Mouse (Mus musculus) fibroblast of lung, adult 2 months (primary cell): ENCODE data around the gene Kif26b.

Source experiments
- DNase-seq: peaks from one replicate; pipeline ENCODE4 v3.0.0-alpha.2; 2011; ENCODE audit warnings: low read depth

Gene Kif26b

DNA sequence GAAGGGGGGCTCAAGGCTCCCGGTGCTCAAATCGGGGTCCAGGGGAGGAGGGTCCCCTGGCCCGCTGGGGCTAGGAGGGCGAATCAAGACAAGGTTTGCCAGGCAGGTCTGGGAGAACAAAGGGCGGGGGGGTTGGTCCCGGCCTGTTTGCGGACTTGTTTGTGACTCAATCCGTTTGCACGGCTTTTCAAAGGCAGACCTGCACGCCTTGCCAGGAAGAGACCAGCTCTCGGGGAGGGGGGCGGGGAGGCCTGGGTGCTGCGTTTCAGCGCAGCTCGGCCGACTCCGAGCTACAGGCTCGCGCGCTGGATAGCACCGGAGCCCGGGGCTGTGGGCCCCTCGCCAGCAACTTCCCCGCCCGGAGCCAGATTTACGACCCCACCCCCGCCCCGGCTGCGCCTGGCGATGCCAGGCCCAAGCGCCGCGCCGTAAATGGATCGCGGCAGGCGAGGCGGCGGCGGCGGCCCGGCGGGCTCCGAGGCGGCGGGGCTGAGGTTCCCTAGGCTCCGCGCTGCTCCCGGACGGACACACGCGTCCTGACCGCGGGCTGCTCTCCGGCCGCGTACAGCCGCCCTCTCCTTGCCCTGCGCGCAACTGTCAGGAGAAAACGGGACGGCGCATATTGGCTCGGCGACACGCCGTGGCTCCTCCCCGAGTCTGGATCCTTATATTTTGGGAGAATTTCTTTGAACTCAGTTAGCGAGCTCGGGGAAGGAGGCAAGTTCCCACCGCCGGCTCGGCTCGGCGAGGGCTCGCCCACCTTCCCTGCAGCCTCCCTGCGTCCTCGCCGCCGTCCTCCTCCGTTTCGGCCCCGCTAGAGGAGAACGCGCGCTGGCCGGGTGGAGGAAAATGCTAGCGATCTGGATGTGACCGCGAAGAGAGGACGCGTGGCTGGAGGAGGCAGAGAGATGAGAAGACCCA, at the start of gene Kif26b:
Kif26b (plus strand) TSS at position 695 of the 921 bp plus-strand sequence.
- no peak for DNase-seq

DNA sequence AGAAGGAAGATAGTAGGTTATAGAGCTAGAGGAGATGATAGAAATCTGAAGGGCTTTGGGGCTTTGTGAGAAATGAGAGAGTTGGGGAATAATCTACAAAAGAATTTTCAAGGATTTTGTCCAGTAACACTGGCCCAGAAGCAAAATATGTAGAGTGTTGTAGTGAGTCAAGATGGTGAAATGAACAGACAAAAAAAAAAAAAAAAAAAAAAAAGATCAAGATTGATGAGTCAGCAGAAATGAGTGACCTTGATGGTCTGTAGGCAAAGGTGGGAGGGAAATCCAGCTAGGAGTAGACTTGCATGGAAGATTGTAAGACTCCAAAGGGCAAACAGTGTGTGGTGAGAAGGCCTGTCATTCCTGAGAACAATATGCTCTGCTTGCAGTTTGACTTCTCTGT, 45.1 kb upstream of the Kif26b start:
- no peak for DNase-seq

DNA sequence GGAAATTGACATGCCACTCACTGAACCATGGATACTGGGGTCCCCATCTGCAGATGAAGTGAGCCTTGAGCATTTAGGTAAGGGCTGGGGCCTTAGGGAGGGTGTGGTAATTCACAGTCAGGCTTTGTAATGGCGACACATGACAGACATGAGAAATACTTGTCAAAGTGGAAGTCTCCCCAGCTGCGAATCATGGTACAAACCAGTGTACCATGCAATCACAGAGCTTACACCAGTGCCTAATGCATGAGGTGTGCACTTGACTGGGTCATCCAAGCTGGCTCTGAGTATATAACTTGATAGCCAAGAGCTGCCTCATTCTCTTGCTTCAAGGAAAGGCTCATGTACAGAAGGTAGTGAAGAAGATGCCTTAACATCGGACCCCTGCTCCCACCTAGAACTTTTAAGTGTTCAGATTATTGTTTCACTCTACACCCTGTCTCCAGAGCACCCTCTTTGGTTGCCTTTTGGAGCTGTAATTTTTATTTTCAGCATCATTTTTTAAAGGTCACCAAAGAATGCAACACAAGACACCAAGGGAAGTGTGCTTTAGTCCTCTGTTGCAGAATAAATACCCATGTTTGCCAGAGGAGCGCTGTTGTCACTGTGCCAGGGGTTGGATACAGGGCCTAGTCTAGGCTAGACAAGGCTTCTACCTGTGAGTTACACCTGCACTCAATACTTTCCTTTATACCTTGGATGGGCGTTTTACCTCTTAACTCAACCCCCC, 43.6 kb upstream of the Kif26b start:
- DNase-seq, result no peak

DNA sequence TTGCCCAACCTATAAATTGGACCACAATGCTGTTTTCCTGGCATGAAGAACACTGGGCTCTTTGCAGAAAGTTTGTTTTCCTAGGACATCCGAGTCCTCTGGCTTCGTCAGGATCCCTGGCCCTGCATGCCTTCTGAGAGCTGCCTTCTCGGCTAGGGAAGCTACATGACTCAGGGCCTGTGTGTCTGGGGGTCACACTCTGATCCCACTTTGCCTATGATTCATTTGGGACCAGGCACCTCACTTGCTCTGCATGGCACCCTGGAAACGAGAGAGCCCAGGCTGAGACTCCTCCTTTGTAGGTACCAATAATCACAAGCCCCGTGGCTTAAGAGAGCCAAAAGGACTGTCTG, 43.1 kb upstream of the Kif26b start:
- no peak for DNase-seq

DNA sequence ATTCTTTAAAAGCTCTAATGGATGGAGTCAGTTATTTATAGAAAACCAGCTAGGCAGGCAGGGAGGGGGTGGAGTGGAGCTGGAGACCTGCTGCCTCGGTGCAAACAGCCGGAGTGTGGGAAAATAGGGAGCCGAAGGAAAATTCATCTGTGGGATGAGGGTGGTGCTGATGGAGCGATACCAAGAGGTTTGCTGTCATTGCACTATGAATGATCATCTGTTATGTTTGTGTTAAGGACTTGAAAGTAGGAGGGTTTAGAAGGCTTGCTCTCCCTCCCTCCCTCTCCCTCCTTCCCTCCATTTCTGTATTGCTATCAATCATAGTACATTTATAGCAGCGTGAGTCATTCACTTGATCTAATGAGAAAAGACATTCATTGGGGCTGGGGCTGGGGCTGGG, 42.1 kb upstream of the Kif26b start:
- no peak for DNase-seq

DNA sequence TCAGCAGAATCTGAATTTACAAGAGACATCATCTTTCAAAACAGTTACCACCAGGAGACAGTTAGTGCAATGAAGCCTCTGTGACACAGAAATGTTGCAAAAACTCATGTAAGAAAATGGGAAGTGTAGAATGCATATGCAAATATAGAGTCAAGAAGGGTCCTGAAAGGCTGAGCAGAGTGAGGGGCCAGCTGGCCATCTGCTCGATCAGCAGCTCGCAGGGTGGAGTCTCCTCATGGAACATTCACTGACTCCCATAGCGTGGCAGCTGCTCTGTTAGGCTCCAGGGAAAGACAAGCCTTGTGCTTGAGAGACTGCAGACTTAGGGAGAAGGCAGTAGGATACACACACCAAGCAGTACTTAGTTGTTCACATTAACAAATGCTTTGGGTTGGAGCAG, 39.8 kb upstream of the Kif26b start:
- no peak for DNase-seq

DNA sequence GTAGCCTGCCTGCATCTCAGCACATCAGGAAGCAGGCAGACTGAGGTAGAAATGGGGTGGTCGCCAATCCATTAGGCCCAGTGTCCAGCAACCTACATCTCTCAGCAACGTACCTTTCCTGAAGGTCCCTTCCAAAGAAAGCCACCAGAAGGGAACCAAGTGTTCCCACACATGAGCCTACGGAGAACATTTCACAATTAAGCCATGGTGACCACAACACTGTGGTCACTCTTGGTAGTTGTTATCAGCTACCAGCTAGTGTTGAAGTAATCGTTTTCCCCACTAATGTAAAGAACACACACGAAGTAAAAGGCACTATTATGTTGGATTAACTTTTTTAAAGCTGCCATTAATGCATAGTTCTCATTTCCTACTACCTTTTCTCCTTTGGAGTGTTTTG, 37.2 kb upstream of the Kif26b start:
- no peak for DNase-seq

DNA sequence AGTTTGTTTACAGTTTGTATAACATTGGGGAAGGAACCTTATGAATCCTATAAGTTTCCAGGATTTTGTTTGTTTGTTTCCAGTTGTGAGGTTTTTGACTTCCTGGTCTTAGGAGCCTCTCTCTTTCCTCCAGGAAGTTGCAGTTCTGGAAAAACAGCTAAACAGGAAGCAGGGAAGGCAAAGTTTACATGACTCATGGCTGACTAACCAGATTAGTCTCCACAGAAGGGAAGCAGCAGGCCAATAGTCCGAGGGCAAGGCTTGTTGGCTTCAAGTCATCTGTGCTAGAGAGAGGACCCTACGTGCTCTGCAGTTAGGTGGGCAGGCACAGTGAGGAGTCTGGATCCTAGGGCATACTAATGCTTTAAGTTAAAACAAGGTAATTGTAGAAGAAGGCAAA, 36.4 kb upstream of the Kif26b start:
- no peak for DNase-seq

DNA sequence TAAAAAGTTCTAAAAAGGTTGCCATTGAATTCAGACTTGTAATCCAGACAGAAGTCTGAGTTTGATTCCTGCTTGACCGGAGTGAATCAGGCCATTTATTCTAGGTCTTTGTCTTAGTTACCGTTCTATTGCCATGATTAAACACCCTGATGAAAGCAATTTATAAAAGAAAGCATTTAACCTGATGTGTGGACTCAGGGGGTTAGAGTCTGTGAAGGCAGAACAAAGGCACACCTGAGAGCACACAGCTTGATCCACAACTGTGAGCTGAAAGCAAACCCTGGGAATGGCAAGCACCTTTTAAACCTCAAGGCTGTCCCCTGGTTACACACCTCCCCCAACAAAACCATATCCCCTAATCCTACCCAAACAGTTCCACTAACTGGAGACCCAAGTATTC, 32.7 kb upstream of the Kif26b start:
- DNase-seq, result no peak

DNA sequence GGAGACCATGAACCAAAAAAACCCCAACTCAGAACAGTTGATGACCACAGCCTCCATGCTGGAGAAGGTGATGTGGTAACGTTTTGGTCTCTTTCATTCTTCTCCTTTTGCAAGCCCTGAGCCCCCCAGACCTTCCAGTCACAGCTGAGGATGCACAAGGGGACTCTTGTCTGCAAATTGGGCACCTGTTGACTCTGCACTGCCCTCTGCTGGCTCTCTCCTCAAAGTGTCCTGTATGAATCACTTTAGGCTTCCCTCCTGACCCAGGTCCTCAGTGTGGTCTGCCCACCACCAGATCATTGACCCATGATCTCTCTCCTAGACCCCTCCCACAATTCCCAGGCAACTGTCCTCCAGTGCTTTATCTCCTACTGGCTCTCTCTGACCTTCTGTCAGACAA, 32.1 kb upstream of the Kif26b start:
- DNase-seq, result no peak

DNA sequence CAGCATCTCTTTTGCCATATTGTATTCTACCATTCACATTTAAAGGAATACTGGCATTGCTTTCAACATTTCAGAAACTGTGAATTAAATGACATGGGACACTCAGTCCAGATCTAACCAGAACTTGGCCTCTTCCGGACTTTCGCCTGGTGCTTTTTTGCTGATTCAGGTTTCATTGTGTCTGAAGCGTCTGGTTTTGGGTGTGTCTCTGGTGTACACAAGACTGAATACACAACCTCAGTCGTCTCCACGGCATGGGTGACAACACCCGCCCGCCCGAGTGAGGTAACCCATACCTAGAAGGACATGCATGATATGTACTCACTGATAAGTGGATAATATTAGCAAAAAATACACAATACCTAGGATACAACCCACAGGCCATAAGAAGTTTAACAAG, 22.0 kb upstream of the Kif26b start:
- DNase-seq, result no peak

DNA sequence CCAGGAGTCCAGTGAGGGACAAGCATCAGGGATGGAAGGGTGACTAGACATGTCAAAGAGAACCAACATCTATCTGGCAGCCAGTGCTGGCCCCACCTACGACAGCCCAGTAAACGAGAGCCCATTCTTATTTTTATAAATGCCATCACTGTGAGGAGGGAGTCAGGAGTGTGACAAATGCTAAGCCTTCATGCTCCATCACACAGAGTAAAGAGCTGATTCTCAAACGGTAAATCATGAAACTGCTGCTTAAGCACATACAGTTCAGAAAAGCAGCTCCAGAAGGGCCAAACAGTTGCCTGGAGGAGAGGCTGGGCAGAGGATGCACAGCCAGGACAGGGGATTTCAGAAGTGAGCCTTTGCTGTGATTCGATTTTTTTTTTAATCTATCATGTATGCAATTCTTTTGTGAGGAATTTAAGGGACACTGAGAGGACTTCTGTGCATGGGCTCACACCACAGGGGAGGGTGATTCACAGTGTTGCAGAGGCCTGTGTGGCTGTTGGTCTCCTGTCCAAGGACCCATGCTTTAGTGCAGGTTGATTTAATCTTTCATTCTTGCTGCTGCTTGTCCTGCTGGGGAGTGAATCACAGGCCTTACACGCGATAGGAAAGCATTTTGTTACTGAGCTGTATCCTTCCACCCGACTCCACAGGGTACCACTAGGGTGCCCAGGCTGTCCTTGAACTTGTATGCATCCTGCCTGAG, 16.4 kb upstream of the Kif26b start:
- no peak for DNase-seq

DNA sequence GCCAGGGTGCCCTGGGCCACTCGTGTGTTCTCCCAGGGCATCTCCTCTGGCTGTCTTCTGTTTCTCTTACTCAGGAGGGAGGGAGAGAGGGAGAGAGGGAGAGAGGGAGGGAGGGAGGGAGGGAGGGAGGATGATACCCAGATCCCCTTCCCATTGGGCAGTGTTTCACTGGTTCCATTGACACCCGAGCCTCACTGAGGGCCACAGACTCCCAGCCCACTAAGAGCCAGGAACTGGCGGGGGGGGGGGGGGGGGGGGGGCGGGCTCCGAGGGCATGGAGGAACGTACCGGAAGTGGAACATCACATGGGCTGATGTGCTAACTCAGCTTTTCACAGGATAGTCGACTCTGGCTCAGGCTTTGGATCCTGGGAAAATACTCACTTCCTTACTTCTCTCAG, 15.0 kb upstream of the Kif26b start:
- no peak for DNase-seq

DNA sequence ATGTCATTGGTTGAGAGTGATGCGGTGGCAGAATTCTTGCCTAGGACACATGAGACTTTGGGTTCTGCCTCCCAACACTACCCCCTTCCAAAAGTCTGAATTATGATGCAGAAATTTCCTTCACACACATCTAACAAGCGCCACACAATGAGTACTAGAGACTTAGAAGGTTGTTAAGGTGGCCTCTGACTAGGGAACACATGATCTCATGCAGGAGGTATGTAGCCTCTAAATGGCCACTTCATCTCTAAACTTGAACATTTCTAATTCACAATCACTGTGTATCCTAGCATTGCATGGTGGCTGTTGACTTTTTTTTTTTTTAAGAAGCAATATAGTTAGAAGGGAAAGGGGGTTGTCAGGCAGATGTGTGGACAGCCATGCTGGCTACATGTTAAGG, 13.1 kb upstream of the Kif26b start:
- no peak for DNase-seq

DNA sequence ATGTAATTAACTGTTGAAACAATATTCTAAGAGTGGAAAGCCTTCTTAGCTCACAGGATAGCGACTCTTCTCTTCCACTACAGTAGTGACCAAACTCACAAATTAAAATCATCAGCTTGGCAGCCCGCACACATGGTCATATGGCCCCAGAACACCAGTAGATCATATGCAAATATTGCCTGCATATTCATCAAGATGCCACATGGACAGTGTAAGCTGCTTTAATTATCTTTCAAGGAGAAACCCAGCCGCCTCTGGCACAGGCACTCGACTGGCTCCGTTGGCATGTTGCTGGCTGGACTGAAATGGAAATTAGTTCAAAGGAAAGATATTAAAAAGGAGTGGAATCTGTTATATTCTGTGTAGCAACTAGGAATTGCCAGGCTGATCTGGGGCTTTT, 6.5 kb upstream of the Kif26b start:
- DNase-seq, result no peak

DNA sequence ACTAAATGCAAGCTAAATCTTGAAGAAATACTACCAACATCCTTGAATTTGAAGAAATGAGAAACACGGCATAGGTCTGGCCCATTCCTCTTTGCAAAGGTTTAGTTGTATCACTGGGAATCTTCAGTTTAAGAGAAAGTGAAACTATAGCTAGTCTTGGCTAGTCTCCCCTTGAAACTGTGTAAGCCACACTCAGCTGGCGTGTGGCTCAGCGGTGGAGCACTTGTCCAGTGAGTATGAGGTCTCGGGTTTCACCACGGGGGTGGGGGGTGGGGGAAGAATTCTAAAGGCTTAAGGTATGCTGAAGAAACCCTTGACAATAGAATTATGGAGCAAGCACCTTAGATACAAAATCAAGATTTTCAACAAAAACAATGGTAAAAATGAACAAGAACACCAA, 5.8 kb upstream of the Kif26b start:
- no peak for DNase-seq

DNA sequence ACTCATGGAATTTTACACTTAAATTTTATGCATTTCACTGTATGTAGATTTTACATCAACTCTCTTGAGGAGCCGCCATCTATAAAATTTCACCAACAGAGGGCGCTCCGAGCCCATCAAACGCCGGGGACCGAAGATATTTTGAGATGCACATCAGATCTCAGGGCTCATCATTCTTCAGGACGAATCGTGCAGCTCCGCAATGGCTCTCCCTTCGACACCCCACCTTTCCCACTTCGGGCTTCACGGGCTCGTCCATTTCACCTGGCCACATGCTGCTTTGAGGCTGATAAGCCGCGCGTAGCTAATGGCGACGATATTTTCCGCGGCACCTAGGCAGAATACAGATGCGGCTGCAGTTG, 1.8 kb upstream of the Kif26b start:
- DNase-seq, result no peak

DNA sequence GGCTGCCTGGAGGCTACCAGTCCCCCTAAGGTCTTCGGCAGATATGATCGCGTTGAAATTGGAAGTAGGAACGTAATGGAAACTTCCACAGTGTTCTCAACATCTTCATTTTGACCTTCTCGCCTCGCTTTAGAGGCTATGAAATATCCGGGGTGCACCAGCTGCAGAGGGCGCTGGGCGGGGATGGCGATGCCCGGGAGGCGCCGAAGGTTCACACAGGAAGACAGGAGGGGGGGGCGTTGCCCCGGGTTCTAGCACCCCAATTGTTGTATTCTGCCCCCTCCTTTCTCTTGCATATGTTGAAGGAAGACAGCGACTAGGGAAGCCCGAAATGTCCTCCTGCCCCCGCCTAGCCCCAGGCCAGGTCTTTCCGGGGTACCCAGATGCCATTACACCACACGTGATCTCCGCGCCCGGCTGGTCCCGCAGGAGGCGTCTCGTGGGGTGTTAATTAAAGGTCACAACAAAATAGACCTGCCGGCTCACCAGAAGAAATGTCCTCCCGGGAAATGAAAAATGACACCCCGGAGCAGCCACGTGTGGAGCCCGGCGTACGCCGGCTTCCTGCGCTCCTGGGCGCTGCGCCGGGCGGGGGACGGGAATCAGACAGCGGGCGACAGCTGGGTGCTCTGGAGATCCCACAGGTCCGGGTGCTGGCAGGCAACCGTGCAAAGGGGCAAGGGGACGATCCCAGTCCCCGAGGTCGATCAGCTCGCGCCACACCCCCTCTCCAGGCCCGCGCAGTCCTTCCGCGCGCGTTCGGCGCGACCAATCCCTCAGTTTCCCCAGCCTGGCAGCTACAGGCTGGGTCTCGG, 1.2 kb upstream of the Kif26b start:
- DNase-seq, result no peak

DNA sequence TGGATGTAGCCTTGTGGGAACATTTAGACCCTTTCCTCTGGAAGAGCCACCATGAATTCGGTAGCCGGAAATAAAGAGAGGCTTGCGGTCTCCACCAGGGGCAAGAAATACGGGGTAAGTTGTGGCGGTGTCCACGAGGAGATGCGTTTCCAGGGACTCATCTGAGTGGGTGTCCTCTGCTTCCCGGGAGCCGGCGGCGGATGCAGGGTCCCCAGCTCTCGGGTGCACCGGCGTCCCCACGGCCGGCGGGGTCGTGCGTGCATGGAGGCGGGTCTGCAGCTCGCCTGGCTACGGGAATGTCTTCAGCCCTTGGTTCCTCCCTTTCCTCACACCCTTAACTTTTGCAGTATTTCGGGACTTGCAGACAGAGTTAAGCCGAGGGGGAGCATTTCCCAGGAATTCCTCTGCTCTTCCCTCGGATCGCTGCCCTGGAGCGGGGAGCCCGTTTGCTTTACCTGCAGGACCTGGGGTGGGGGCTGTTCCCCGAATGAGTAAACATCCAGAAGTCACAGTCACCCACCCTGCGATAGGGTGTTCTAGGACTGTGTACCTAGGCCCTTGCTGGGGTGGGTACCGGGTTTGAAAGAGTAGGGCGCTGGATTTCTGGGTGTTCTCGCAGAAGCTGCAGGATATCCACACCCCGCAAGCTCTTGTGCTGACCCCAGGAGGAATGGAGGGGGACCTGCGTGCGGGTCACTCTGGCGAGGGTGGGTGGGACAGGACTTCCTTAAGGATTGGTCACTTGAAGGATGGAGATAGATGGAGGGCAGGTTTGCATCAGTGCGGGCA, 781 bp downstream of the Kif26b start:
- no peak for DNase-seq

DNA sequence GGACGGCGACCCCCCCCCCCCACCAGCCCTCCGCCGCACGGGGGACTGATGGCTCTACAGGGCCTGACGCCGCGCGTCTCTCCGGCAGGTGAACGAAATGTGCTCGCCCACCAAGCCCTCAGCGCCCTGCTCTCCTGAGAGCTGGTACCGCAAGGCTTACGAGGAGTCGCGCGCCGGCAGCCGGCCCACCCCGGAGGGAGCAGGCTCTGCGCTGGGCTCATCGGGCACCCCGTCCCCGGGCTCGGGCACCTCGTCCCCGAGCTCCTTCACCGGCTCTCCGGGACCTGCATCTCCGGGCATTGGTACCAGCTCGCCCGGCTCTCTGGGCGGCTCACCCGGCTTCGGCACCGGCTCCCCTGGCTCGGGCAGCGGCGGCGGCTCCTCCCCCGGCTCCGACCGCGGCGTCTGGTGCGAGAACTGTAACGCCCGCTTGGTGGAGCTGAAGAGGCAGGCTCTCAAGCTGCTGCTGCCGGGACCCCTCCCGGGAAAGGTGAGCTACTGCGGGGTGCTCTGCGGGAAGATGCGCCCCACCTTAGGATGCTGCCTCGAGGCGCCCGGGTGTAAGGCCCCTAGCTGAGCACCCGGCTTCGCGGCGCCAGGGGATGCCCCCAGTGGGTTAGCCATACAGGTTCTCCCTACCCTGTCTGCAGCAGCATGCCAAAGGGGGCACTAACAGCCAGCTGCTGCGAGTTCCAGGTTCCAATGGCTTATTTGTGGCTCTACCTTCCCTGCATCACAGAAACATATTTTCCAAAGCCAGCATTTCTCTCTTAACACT, 1.6 kb downstream of the Kif26b start:
- DNase-seq, result no peak

DNA sequence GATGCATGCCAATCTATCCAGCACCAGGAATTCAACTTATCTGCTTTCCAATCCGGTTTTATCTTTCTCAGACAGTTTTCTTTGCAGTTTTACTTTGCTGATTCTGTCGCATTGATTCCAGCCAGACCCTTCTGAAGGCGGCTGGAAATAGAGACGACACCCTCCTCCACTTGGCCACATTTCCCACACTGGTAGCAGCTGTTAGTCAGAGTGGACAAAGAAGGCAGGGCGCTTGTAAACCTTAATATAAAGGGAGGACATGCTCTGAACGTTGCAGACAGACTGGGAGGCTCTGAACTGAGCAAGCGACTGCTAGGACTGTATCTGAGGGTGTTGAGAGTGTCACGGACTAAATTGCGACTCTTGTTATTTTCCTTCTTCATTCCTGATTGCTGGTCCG, 11.3 kb downstream of the Kif26b start:
- no peak for DNase-seq
